Mouse (Mus musculus): ENCODE results near the gene Cenps.

DNA sequence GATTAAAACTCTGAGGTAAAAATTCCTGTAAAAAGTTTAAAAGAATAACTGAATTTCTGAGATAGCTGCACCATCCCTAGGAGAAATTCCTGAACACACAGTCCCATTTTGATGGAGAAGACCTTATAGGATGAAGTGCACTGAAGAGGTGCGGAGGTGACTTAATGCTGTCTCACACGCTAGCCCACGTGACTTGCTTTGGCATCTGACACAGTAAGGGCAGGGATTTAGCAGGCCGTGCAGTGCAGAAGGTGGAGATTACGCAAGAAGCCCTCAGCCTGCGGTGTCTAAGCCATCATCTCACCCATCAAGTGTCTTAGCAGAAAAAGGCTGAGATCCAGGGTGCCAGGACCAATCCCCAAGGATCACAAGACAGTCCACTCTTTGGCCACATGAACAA, 23.7 kb upstream of the Cenps start:
- TF ChIP-seq CTCF (IDR thresholded peaks at IDR 0.05): no peak
- TF ChIP-seq EP300 (IDR thresholded peaks at IDR 0.05): no peak

All from lung, postnatal 0 days (tissue).